Mouse (Mus musculus): ENCODE data around the gene Reln. TPM values are rescaled to one million over a fixed set of nuclear protein-coding genes. Genes with fewer than 3 reads are reported as not detected.
A peak's percentile ranks its signal among the peaks of the same experiment; 100 is the strongest.

Reln gene
- polyA plus RNA-seq, 1 experiment from 2014 or later: 118 TPM

DNA sequence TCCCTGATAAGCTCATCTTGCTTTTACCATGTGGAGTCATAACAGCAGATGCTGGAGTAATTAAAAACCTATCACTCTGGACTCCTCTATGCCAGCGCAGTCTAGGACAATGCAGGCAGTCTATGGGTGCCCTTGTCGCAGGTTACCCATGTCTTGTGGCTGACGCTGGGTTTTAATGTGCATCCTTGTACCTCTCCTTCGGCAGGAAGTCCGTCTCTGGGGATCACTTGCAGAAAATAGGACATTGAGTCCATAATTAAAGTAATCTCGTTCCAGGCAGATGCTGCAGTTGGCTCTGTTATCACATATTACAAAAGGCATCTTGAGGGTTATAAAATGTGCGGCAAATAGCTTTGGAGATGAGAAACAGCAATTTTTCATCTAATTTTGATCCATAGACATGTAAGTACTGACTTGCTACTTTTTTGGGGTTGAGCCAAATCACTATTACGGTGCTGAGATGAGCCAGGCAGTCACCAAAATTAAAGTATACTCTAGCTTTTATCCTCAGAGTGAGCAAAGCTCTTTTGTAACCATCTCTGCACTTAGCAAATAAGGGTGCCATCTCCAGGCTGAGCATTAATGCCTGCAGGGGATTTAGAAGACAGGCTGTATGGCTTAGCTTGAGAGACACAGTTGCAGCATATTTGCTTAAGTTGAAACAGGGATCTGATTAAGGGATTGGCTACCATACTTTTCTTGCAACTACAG lies 136.0 kb downstream of the Reln start:
- Histone ChIP-seq H3K27ac (ENCODE audit: low read depth, low read length) (peak overlapping the region; percentile 45; the same call in 1 of the 2 replicates), H3K36me3 (ENCODE audit: control insufficient read depth, insufficient read depth, low read length) (no peaks in the 10 kb centered on the region), H3K27me3 (ENCODE audit: control insufficient read depth, insufficient read depth, low read length) (no peaks in the 10 kb centered on the region), H3K9me3 (ENCODE audit: control insufficient read depth, low read length) (no peaks in the 10 kb centered on the region), H3K4me2 (ENCODE audit: low read depth, low read length) (peak overlapping the region; percentile 14; the same call in 1 of the 2 replicates), H3K9ac (replicated peaks; ENCODE audit: low read depth, low read length) (no peak overlapping the region), H3K4me3 (ENCODE audit: low read depth, low read length) (no peak overlapping the region), H3K4me1 (ENCODE audit: control insufficient read depth, insufficient read depth, low read length) (0 out of 2 replicates have a peak, but pooled peaks cover 4% of the 10 kb centered on the region)
- WGBS: 36% methylated on average over 8 of the region's 8 CpGs
- ATAC-seq (ENCODE audit: low read depth): peak; percentile 92

GRCm38 (mm10) chr5:22197926-22198325 lies 146.6 kb downstream of the Reln start:
- Histone ChIP-seq H3K4me3 (ENCODE audit: low read depth, low read length) (no peak overlapping the region), H3K27me3 (ENCODE audit: control insufficient read depth, insufficient read depth, low read length) (no peaks in the 10 kb centered on the region), H3K4me1 (ENCODE audit: control insufficient read depth, insufficient read depth, low read length) (peaks cover 12% of the 10 kb centered on the region), H3K36me3 (ENCODE audit: control insufficient read depth, insufficient read depth, low read length) (no peaks in the 10 kb centered on the region), H3K4me2 (ENCODE audit: low read depth, low read length) (no peak overlapping the region), H3K27ac (ENCODE audit: low read depth, low read length) (no peak overlapping the region), H3K9me3 (ENCODE audit: control insufficient read depth, low read length) (no peaks in the 10 kb centered on the region), H3K9ac (replicated peaks; ENCODE audit: low read depth, low read length) (no peak overlapping the region)
- WGBS: 74% methylated on average over 2 of the region's 2 CpGs
- no peak for ATAC-seq (ENCODE audit: low read depth)

DNA sequence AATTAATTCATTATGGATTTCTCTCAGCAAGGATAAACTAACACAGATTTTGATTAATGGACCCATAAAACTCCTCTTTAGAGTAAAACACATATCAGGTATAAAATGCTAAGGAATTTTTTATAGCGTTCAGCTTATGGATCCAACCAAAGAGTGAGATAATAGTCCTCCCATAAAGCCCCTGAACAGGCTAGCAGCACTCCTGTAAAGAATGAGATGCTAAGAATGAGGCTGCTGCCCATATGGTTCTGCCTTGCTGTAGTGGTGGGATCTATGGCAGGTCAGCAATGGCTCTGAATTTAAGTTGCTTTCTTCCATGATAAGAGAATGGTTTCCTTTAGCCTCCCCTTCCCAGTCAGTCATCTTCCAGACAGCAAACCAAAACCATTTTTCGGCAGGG lies 147.6 kb downstream of the Reln start:
- 64% methylated on average over 2 of the region's 2 CpGs for WGBS

GRCm38 (mm10) chr5:22196476-22196875 lies 148.0 kb downstream of the Reln start:
- no peaks in the 10 kb centered on the region for H3K36me3 ChIP-seq (ENCODE audit: control insufficient read depth, insufficient read depth, low read length)
- peaks cover 12% of the 10 kb centered on the region for H3K4me1 ChIP-seq (ENCODE audit: control insufficient read depth, insufficient read depth, low read length)
- peak; percentile 88 for ATAC-seq (ENCODE audit: low read depth)
- no peaks in the 10 kb centered on the region for H3K27me3 ChIP-seq (ENCODE audit: control insufficient read depth, insufficient read depth, low read length)
- H3K9ac ChIP-seq (replicated peaks; ENCODE audit: low read depth, low read length): no peak overlapping the region
- 25% methylated on average over 4 of the region's 4 CpGs for WGBS
- H3K4me2 ChIP-seq (ENCODE audit: low read depth, low read length): no peak overlapping the region
- no peaks in the 10 kb centered on the region for H3K9me3 ChIP-seq (ENCODE audit: control insufficient read depth, low read length)
- no peak overlapping the region for H3K27ac ChIP-seq (ENCODE audit: low read depth, low read length)
- no peak overlapping the region for H3K4me3 ChIP-seq (ENCODE audit: low read depth, low read length)

More for the DNA sequence above, 147.6 kb downstream of the Reln start:
- no peaks in the 10 kb centered on the region for H3K36me3 ChIP-seq (ENCODE audit: control insufficient read depth, insufficient read depth, low read length)
- H3K27me3 ChIP-seq (ENCODE audit: control insufficient read depth, insufficient read depth, low read length): no peaks in the 10 kb centered on the region
- ATAC-seq (ENCODE audit: low read depth): peak; percentile 62
- H3K9me3 ChIP-seq (ENCODE audit: control insufficient read depth, low read length): no peaks in the 10 kb centered on the region
- H3K27ac ChIP-seq (ENCODE audit: low read depth, low read length): peak overlapping the region; percentile 52; the same call in 1 of the 2 replicates
- H3K4me1 ChIP-seq (ENCODE audit: control insufficient read depth, insufficient read depth, low read length): peaks cover 12% of the 10 kb centered on the region
- H3K4me2 ChIP-seq (ENCODE audit: low read depth, low read length): no peak overlapping the region
- no peak overlapping the region for H3K4me3 ChIP-seq (ENCODE audit: low read depth, low read length)
- no peak overlapping the region for H3K9ac ChIP-seq (replicated peaks; ENCODE audit: low read depth, low read length)

- Histone ChIP-seq H3K4me2 (ENCODE audit: low read depth, low read length) (no peak overlapping the region), H3K4me1 (ENCODE audit: control insufficient read depth, insufficient read depth, low read length) (peaks cover 14% of the 10 kb centered on the region), H3K9ac (replicated peaks; ENCODE audit: low read depth, low read length) (no peak overlapping the region), H3K27ac (ENCODE audit: low read depth, low read length) (peak overlapping the region; percentile 29; the same call in 1 of the 2 replicates), H3K4me3 (ENCODE audit: low read depth, low read length) (no peak overlapping the region), H3K9me3 (ENCODE audit: control insufficient read depth, low read length) (no peaks in the 10 kb centered on the region), H3K36me3 (ENCODE audit: control insufficient read depth, insufficient read depth, low read length) (no peaks in the 10 kb centered on the region), H3K27me3 (ENCODE audit: control insufficient read depth, insufficient read depth, low read length) (no peaks in the 10 kb centered on the region)
- ATAC-seq (ENCODE audit: low read depth): no peak
- 65% methylated on average over 8 of the region's 8 CpGs for WGBS
Measured at GRCm38 (mm10) chr5:22195352-22195941, 149.1 kb downstream of the Reln start.

GRCm38 (mm10) chr5:22191784-22192183 lies 152.7 kb downstream of the Reln start:
- H3K36me3 ChIP-seq (ENCODE audit: control insufficient read depth, insufficient read depth, low read length): no peaks in the 10 kb centered on the region
- H3K9me3 ChIP-seq (ENCODE audit: control insufficient read depth, low read length): no peaks in the 10 kb centered on the region
- H3K27me3 ChIP-seq (ENCODE audit: control insufficient read depth, insufficient read depth, low read length): no peaks in the 10 kb centered on the region
- ATAC-seq (ENCODE audit: low read depth): no peak
- peaks cover 12% of the 10 kb centered on the region for H3K4me1 ChIP-seq (ENCODE audit: control insufficient read depth, insufficient read depth, low read length)
- no peak overlapping the region for H3K4me3 ChIP-seq (ENCODE audit: low read depth, low read length)
- WGBS: 40% methylated on average over 7 of the region's 7 CpGs
- H3K9ac ChIP-seq (replicated peaks; ENCODE audit: low read depth, low read length): no peak overlapping the region
- H3K4me2 ChIP-seq (ENCODE audit: low read depth, low read length): no peak overlapping the region
- no peak overlapping the region for H3K27ac ChIP-seq (ENCODE audit: low read depth, low read length)

DNA sequence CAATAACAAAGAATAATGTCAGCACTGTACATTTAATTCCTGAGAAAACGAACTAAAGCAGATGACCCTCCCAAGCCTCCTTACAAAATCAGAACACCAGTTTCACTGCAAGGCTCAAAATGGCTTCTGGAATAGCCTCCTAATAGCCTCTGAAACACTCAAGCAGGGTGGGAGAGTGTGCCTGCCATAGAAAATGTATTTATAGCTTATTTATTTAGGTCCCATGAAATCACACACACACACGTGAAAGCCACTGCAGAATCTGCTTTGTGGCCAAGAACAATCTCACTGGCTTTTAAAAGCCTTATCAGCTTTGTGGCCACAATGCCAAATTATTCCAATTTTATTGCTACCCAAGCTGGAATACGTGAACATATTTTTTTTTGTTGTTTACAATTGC lies 154.2 kb downstream of the Reln start:
- Histone ChIP-seq H3K27ac (ENCODE audit: low read depth, low read length) (no peak overlapping the region), H3K4me3 (ENCODE audit: low read depth, low read length) (no peak overlapping the region), H3K4me2 (ENCODE audit: low read depth, low read length) (no peak overlapping the region), H3K4me1 (ENCODE audit: control insufficient read depth, insufficient read depth, low read length) (peaks cover 11% of the 10 kb centered on the region), H3K9me3 (ENCODE audit: control insufficient read depth, low read length) (no peaks in the 10 kb centered on the region), H3K36me3 (ENCODE audit: control insufficient read depth, insufficient read depth, low read length) (no peaks in the 10 kb centered on the region), H3K9ac (replicated peaks; ENCODE audit: low read depth, low read length) (no peak overlapping the region), H3K27me3 (ENCODE audit: control insufficient read depth, insufficient read depth, low read length) (no peaks in the 10 kb centered on the region)
- 44% methylated on average over 3 of the region's 3 CpGs for WGBS
- no peak for ATAC-seq (ENCODE audit: low read depth)

GRCm38 (mm10) chr5:22187599-22187998 lies 156.9 kb downstream of the Reln start:
- Histone ChIP-seq H3K4me1 (ENCODE audit: control insufficient read depth, insufficient read depth, low read length) (peaks cover 16% of the 10 kb centered on the region), H3K27ac (ENCODE audit: low read depth, low read length) (no peak overlapping the region), H3K4me2 (ENCODE audit: low read depth, low read length) (no peak overlapping the region), H3K4me3 (ENCODE audit: low read depth, low read length) (no peak overlapping the region), H3K27me3 (ENCODE audit: control insufficient read depth, insufficient read depth, low read length) (no peaks in the 10 kb centered on the region), H3K9me3 (ENCODE audit: control insufficient read depth, low read length) (no peaks in the 10 kb centered on the region), H3K9ac (replicated peaks; ENCODE audit: low read depth, low read length) (no peak overlapping the region), H3K36me3 (ENCODE audit: control insufficient read depth, insufficient read depth, low read length) (no peaks in the 10 kb centered on the region)
- WGBS: 46% methylated on average over 3 of the region's 3 CpGs
- ATAC-seq (ENCODE audit: low read depth): 0 out of 2 replicates have a peak, but pooled peaks have one; percentile 29

- Histone ChIP-seq H3K4me1 (ENCODE audit: control insufficient read depth, insufficient read depth, low read length) (no peaks in the 10 kb centered on the region), H3K9me3 (ENCODE audit: control insufficient read depth, low read length) (no peaks in the 10 kb centered on the region)
- 82% methylated on average over 5 of the region's 5 CpGs for WGBS
Measured at GRCm38 (mm10) chr5:22176480-22176879, 168.0 kb downstream of the Reln start.

More at GRCm38 (mm10) chr5:22176480-22176879, 168.0 kb downstream of the Reln start:
- Histone ChIP-seq H3K4me2 (ENCODE audit: low read depth, low read length) (no peak overlapping the region), H3K36me3 (ENCODE audit: control insufficient read depth, insufficient read depth, low read length) (no peaks in the 10 kb centered on the region), H3K4me3 (ENCODE audit: low read depth, low read length) (no peak overlapping the region), H3K27me3 (ENCODE audit: control insufficient read depth, insufficient read depth, low read length) (no peaks in the 10 kb centered on the region), H3K9ac (replicated peaks; ENCODE audit: low read depth, low read length) (no peak overlapping the region), H3K27ac (ENCODE audit: low read depth, low read length) (no peak overlapping the region)
- no peak for ATAC-seq (ENCODE audit: low read depth)
